Mouse (Mus musculus): ENCODE results near the gene Lcn5. TPM values are rescaled to one million over a fixed set of nuclear protein-coding genes. Genes with fewer than 3 reads are reported as not detected.
"Not testable (repeated sequence)": the region's sequence is repeated elsewhere in the genome, so short reads cannot be mapped to it uniquely, and the experiment has no call there.

The Lcn5 gene
- polyA plus RNA-seq, 1 experiment from 2014 or later: not detected

- not testable (repeated sequence) for H3K9me3 ChIP-seq (replicated peaks); ATAC-seq (ENCODE audit: insufficient read depth); H3K4me1 ChIP-seq (replicated peaks); H3K9ac ChIP-seq; H3K27ac ChIP-seq (replicated peaks); H3K36me3 ChIP-seq (replicated peaks); H3K4me3 ChIP-seq (replicated peaks); H3K4me2 ChIP-seq
- WGBS (ENCODE audit: insufficient replicate concordance): 57% methylated on average over 1 of the region's 1 CpGs
- H3K27me3 ChIP-seq: peaks cover 10% of the 10 kb centered on the region
Observed at GRCm38 (mm10) chr2:25709056-25709455, 51.3 kb downstream of the Lcn5 start.

GRCm38 (mm10) chr2:25709791-25710190 lies 52.0 kb downstream of the Lcn5 start:
- peaks cover 10% of the 10 kb centered on the region for H3K27me3 ChIP-seq
- 53% methylated on average over 2 of the region's 2 CpGs for WGBS (ENCODE audit: insufficient replicate concordance)
- not testable (repeated sequence) for H3K9ac ChIP-seq; H3K4me1 ChIP-seq (replicated peaks); H3K4me2 ChIP-seq; H3K9me3 ChIP-seq (replicated peaks); H3K36me3 ChIP-seq (replicated peaks); H3K4me3 ChIP-seq (replicated peaks); ATAC-seq (ENCODE audit: insufficient read depth); H3K27ac ChIP-seq (replicated peaks)

Other genes starting within 250 kb of the Lcn5 start
- 1.2 and 1.7 TPM in 2 replicates for gene Fut7, start 234.7 kb upstream of the Lcn5 start, polyA plus RNA-seq (2015; fragmentation: Nextera tagmentation; extraction: Ambion mirVana)
- gene Abca2, start 229.2 kb upstream of the Lcn5 start, polyA plus RNA-seq (2015; fragmentation: Nextera tagmentation; extraction: Ambion mirVana): 1.2 and 1.3 TPM in 2 replicates
- gene Clic3, start 201.1 kb upstream of the Lcn5 start, polyA plus RNA-seq (2015; fragmentation: Nextera tagmentation; extraction: Ambion mirVana): 0.38 and 1.0 TPM in 2 replicates
- 8.3 and 10.6 TPM in 2 replicates for gene Paxx, start 196.9 kb upstream of the Lcn5 start, polyA plus RNA-seq (2015; fragmentation: Nextera tagmentation; extraction: Ambion mirVana)
- 0.23 and 0.38 TPM in 2 replicates for gene Ptgds, start 187.9 kb upstream of the Lcn5 start, polyA plus RNA-seq (2015; fragmentation: Nextera tagmentation; extraction: Ambion mirVana)
- gene Lcn12, start 164.0 kb upstream of the Lcn5 start, polyA plus RNA-seq (2015; fragmentation: Nextera tagmentation; extraction: Ambion mirVana): not detected in 2 replicates
- 24.0 and 28.6 TPM in 2 replicates for gene Fbxw5, start 157.2 kb upstream of the Lcn5 start, polyA plus RNA-seq (2015; fragmentation: Nextera tagmentation; extraction: Ambion mirVana)
- 64.9 and 88.1 TPM in 2 replicates for gene C8g, start 156.2 kb upstream of the Lcn5 start, polyA plus RNA-seq (2015; fragmentation: Nextera tagmentation; extraction: Ambion mirVana)
- 14.1 and 15.1 TPM in 2 replicates for gene Traf2, start 111.0 kb upstream of the Lcn5 start, polyA plus RNA-seq (2015; fragmentation: Nextera tagmentation; extraction: Ambion mirVana)
- 186 and 201 TPM in 2 replicates for gene Edf1, start 100.1 kb upstream of the Lcn5 start, polyA plus RNA-seq (2015; fragmentation: Nextera tagmentation; extraction: Ambion mirVana)
- gene Mamdc4, start 83.1 kb upstream of the Lcn5 start, polyA plus RNA-seq (2015; fragmentation: Nextera tagmentation; extraction: Ambion mirVana): 0.32 and 7.7 TPM in 2 replicates
- 31.2 and 36.3 TPM in 2 replicates for gene Phpt1, start 82.7 kb upstream of the Lcn5 start, polyA plus RNA-seq (2015; fragmentation: Nextera tagmentation; extraction: Ambion mirVana)
- gene Ajm1, start 76.2 kb upstream of the Lcn5 start, polyA plus RNA-seq (2015; fragmentation: Nextera tagmentation; extraction: Ambion mirVana): 0.03 TPM in 1 of 2 replicates, not detected in the other
- gene Rabl6, start 49.4 kb upstream of the Lcn5 start, polyA plus RNA-seq (2015; fragmentation: Nextera tagmentation; extraction: Ambion mirVana): 21.7 and 23.5 TPM in 2 replicates
- 0.05 and 0.06 TPM in 2 replicates for gene Ccdc183, start 40.3 kb upstream of the Lcn5 start, polyA plus RNA-seq (2015; fragmentation: Nextera tagmentation; extraction: Ambion mirVana)
- gene Tmem141, start 35.9 kb upstream of the Lcn5 start, polyA plus RNA-seq (2015; fragmentation: Nextera tagmentation; extraction: Ambion mirVana): 8.2 and 9.9 TPM in 2 replicates
- 70.4 and 90.0 TPM in 2 replicates for gene Fcna, start 29.9 kb upstream of the Lcn5 start, polyA plus RNA-seq (2015; fragmentation: Nextera tagmentation; extraction: Ambion mirVana)
- not detected in 2 replicates for gene Lcn8, start 4.8 kb upstream of the Lcn5 start, polyA plus RNA-seq (2015; fragmentation: Nextera tagmentation; extraction: Ambion mirVana)
- not detected in 2 replicates for gene Lcn6, start 18.8 kb downstream of the Lcn5 start, polyA plus RNA-seq (2015; fragmentation: Nextera tagmentation; extraction: Ambion mirVana)
- not detected in 2 replicates for gene Lcn10, start 24.8 kb downstream of the Lcn5 start, polyA plus RNA-seq (2015; fragmentation: Nextera tagmentation; extraction: Ambion mirVana)
- gene Obp2a, start 42.1 kb downstream of the Lcn5 start, polyA plus RNA-seq (2015; fragmentation: Nextera tagmentation; extraction: Ambion mirVana): not detected in 2 replicates
- gene Bmyc, start 48.8 kb downstream of the Lcn5 start, polyA plus RNA-seq (2015; fragmentation: Nextera tagmentation; extraction: Ambion mirVana): 7.5 TPM in 2 replicates
- gene Obp2b, start 79.1 kb downstream of the Lcn5 start, polyA plus RNA-seq (2015; fragmentation: Nextera tagmentation; extraction: Ambion mirVana): not detected in 2 replicates
- gene Lcn3, start 107.6 kb downstream of the Lcn5 start, polyA plus RNA-seq (2015; fragmentation: Nextera tagmentation; extraction: Ambion mirVana): not detected in 2 replicates
- not detected in 2 replicates for gene Lcn11, start 119.1 kb downstream of the Lcn5 start, polyA plus RNA-seq (2015; fragmentation: Nextera tagmentation; extraction: Ambion mirVana)
- gene Gm13539, start 124.3 kb downstream of the Lcn5 start, polyA plus RNA-seq (2015; fragmentation: Nextera tagmentation; extraction: Ambion mirVana): not detected in 2 replicates
- gene Glt6d1, start 157.9 kb downstream of the Lcn5 start, polyA plus RNA-seq (2015; fragmentation: Nextera tagmentation; extraction: Ambion mirVana): not detected in 2 replicates
- not detected in 2 replicates for gene Lcn9, start 165.2 kb downstream of the Lcn5 start, polyA plus RNA-seq (2015; fragmentation: Nextera tagmentation; extraction: Ambion mirVana)
- not detected in 2 replicates for gene Sohlh1, start 189.3 kb downstream of the Lcn5 start, polyA plus RNA-seq (2015; fragmentation: Nextera tagmentation; extraction: Ambion mirVana)
- not detected in 2 replicates for gene Kcnt1, start 205.8 kb downstream of the Lcn5 start, polyA plus RNA-seq (2015; fragmentation: Nextera tagmentation; extraction: Ambion mirVana)